Mouse (Mus musculus): Measurements from ENCODE around the gene Wasf2. TPM values are rescaled to one million over a fixed set of nuclear protein-coding genes. Genes with fewer than 3 reads are reported as not detected.

Wasf2 gene
- total and polyA plus RNA-seq, 3 experiments: 14.9 to 59.5 (median 21.7) TPM

DNA sequence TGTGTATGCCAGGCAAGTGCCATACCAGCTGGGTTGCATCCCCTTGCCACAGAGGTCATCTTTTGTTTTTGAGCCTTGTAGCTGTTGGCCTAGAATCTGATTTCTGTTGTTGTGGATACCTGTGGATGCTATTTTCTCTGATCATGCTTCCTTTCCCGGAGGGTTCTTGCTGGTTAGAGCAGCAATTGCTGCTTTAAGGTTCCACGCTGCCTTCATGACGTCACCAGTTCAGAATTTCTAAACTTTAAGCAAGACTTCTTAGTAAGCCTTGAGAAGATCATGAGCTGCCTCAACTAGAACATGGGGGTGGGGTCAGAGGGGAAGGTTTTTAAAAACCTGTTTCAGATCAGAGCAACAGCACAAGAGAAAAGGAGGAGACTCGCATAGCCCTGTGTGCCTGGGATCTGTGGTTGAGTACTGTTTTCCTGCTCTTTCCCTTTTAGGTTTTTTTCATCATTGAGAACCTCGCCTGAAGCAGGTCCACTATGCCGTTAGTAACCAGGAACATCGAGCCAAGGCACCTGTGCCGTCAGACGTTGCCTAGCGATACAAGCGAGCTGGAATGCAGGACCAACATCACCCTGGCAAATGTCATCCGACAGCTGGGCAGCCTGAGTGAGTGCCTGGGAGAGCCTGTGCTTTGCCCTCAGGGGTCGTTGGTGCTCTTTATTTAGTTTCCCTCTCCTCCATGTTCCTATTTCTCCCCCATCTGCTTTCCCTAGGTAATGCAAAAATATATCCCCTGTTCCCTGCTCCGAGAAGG is 45.9 kb downstream of the Wasf2 start:
- in situ Hi-C loops (cut with MboI; ENCODE audit: low pct_ligation_motif_present, low pct_unique_long_range_greater_than_20kb, low sequenced_read_pairs) (no loop called here), dilution Hi-C loops (cut with MboI; ENCODE audit: extremely low pct_ligation_motif_present, extremely low pct_unique_long_range_greater_than_20kb, low sequenced_read_pairs) (no loop called here)
- no peaks in the 10 kb centered on the region for H3K27me3 ChIP-seq (replicated peaks)
- H3K9ac ChIP-seq (ENCODE audit: insufficient read depth, low read depth): no peak overlapping the region
- peaks cover 11 to 69% of the 10 kb centered on the region in 2 experiments for H3K4me1 ChIP-seq (ENCODE audit: control insufficient read depth in 1 of 2, insufficient read depth in 2 of 2)
- peaks cover 38% of the 10 kb centered on the region for H3K79me2 ChIP-seq (replicated peaks; ENCODE audit: control insufficient read depth, extremely low read depth, insufficient read depth, poor library complexity, severe bottlenecking)
- no peak overlapping the region for H3K4me2 ChIP-seq (ENCODE audit: insufficient read depth, low read depth, poor library complexity, severe bottlenecking)
- no peak overlapping the region for H3K27ac ChIP-seq (ENCODE audit: insufficient read depth, low read depth)
- TF ChIP-seq TBP (conservative IDR thresholded peaks at IDR 0.05; ENCODE audit: low read depth, low read length) (no peak), CHD1 (IDR thresholded peaks at IDR 0.05; ENCODE audit: low read depth, low read length) (no peak), MAX (IDR thresholded peaks at IDR 0.05; ENCODE audit: low read length) (no peak), ZNF384 (IDR thresholded peaks at IDR 0.05; ENCODE audit: low read depth, low read length) (no peak), E2F4 (IDR thresholded peaks at IDR 0.05; ENCODE audit: insufficient replicate concordance, low read depth, low read length) (no peak), ZKSCAN1 (IDR thresholded peaks at IDR 0.05; ENCODE audit: borderline replicate concordance, low read depth, low read length) (no peak), HCFC1 (IDR thresholded peaks at IDR 0.05; ENCODE audit: low read depth, low read length) (no peak), SIN3A (IDR thresholded peaks at IDR 0.05; ENCODE audit: low read length) (no peak), ZMIZ1 (IDR thresholded peaks at IDR 0.05; ENCODE audit: low read depth, low read length) (no peak), MXI1 (IDR thresholded peaks at IDR 0.05; ENCODE audit: low read depth, low read length) (no peak), USF1 (IDR thresholded peaks at IDR 0.05; ENCODE audit: low read depth, low read length) (no peak), USF2 (conservative IDR thresholded peaks at IDR 0.05; ENCODE audit: low read depth, low read length) (no peak), SMC3 (IDR thresholded peaks at IDR 0.05; ENCODE audit: low read depth, low read length) (no peak), RCOR1 (conservative IDR thresholded peaks at IDR 0.05; ENCODE audit: low read depth, low read length) (no peak)
- H3K36me3 ChIP-seq (replicated peaks in 1 of 2; ENCODE audit: control insufficient read depth in 1 of 2, insufficient read depth in 1 of 2, low read length in 1 of 2): peaks cover 24 to 67% of the 10 kb centered on the region in 2 experiments
- no peak for DNase-seq (ENCODE audit: extremely low read depth)
- no peaks in the 10 kb centered on the region for H3K9me3 ChIP-seq (replicated peaks; ENCODE audit: low read length)
- H3K4me3 ChIP-seq (replicated peaks in 1 of 3; ENCODE audit: low read depth in 2 of 3, low read length in 2 of 3, poor library complexity in 1 of 3): no peak overlapping the region

DNA sequence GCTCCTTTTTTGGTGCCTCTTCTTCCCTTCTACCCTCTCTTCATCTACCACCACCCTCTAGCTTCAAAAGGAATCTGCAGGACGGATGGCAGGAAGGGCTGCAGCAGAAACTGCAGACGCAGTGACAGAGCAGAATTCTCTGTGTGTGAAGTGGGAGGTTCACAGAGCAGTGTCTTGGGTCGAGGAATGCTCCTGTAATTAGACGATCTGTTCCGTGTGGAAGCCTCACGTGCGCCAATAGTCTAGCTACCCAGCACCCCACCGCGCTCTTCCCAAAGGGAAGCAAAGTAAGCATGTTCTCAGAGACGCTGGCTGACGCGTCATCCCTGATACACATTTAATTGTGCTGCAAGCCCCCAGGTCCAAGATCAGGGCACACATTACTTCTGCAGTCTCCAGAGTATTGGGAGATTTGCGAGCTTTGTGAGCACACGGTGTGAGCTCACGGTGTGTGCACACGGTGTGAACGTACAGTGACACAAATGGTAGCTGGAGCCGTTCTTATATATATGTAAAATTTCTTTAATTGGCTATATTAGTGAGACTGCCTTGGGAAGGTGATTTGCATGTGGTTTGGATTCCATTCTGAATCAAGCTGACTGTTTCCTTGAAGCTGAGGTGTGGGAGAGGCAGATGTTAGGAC is 46.6 kb downstream of the Wasf2 start:
- Histone ChIP-seq H3K9me3 (replicated peaks; ENCODE audit: low read length) (no peaks in the 10 kb centered on the region), H3K27me3 (replicated peaks) (no peaks in the 10 kb centered on the region), H3K4me3 (replicated peaks in 1 of 3; ENCODE audit: low read depth in 2 of 3, low read length in 2 of 3, poor library complexity in 1 of 3) (no peak overlapping the region), H3K27ac (ENCODE audit: insufficient read depth, low read depth) (no peak overlapping the region), H3K4me1 (ENCODE audit: control insufficient read depth in 1 of 2, insufficient read depth in 2 of 2) (peaks cover 6 to 67% of the 10 kb centered on the region in 2 experiments), H3K36me3 (replicated peaks in 1 of 2; ENCODE audit: control insufficient read depth in 1 of 2, insufficient read depth in 1 of 2, low read length in 1 of 2) (peaks cover 24 to 71% of the 10 kb centered on the region in 2 experiments), H3K4me2 (ENCODE audit: insufficient read depth, low read depth, poor library complexity, severe bottlenecking) (no peak overlapping the region), H3K9ac (ENCODE audit: insufficient read depth, low read depth) (no peak overlapping the region), H3K79me2 (replicated peaks; ENCODE audit: control insufficient read depth, extremely low read depth, insufficient read depth, poor library complexity, severe bottlenecking) (peaks cover 35% of the 10 kb centered on the region)
- no peak for DNase-seq (ENCODE audit: extremely low read depth)
- no peak for TF ChIP-seq NELFE (IDR thresholded peaks at IDR 0.05; ENCODE audit: low read depth, low read length)
- TF ChIP-seq ZNF384 (IDR thresholded peaks at IDR 0.05; ENCODE audit: low read depth, low read length): no peak
- TF ChIP-seq TBP (conservative IDR thresholded peaks at IDR 0.05; ENCODE audit: low read depth, low read length): no peak
- TF ChIP-seq KAT2A (IDR thresholded peaks at IDR 0.05; ENCODE audit: insufficient replicate concordance, low read length): no peak
- no peak for TF ChIP-seq MXI1 (IDR thresholded peaks at IDR 0.05; ENCODE audit: low read depth, low read length)
- no peak for TF ChIP-seq ZKSCAN1 (IDR thresholded peaks at IDR 0.05; ENCODE audit: borderline replicate concordance, low read depth, low read length)
- no peak for TF ChIP-seq JUND (conservative IDR thresholded peaks at IDR 0.05; ENCODE audit: low read depth, low read length)
- TF ChIP-seq POLR2AphosphoS2 (IDR thresholded peaks at IDR 0.05; ENCODE audit: low read depth, low read length): no peak
- TF ChIP-seq NRF1 (IDR thresholded peaks at IDR 0.05; ENCODE audit: low read depth, low read length): no peak
- TF ChIP-seq BHLHE40 (IDR thresholded peaks at IDR 0.05; ENCODE audit: low read depth, low read length): no peak
- TF ChIP-seq RAD21 (IDR thresholded peaks at IDR 0.05; ENCODE audit: low read depth, low read length): no peak
- no peak for TF ChIP-seq MYC (IDR thresholded peaks at IDR 0.05; ENCODE audit: low read depth, low read length)
- no peak for TF ChIP-seq JUN (IDR thresholded peaks at IDR 0.05; ENCODE audit: insufficient read depth, low read depth, low read length)
- TF ChIP-seq CHD2 (IDR thresholded peaks at IDR 0.05; ENCODE audit: low read length): no peak
- in situ Hi-C loops (cut with MboI; ENCODE audit: low pct_ligation_motif_present, low pct_unique_long_range_greater_than_20kb, low sequenced_read_pairs): no loop called here
- dilution Hi-C loops (cut with MboI; ENCODE audit: extremely low pct_ligation_motif_present, extremely low pct_unique_long_range_greater_than_20kb, low sequenced_read_pairs): no loop called here

Data from CH12.LX (cell line).